Mouse (Mus musculus) testis, adult 2 months (tissue): ENCODE measurements around the gene Camta1. TPM values are rescaled to one million over a fixed set of nuclear protein-coding genes. Genes with fewer than 3 reads are reported as not detected.

Experiments
- H3K27ac ChIP-seq: fragments of 200-500 bp; 2 replicates; pipeline ENCODE4 v1.5.1; 2012; ENCODE audit warnings: low read depth, low read length; ENCODE audit not compliant: control insufficient read depth, insufficient read depth
- H3K27me3 ChIP-seq: fragments of 200-500 bp; 2 replicates; pipeline ENCODE4 v1.6.1; 2012; ENCODE audit warnings: mild to moderate bottlenecking, low read length, moderate library complexity; ENCODE audit not compliant: control insufficient read depth, insufficient read depth
- H3K36me3 ChIP-seq: fragments of 200-500 bp; 2 replicates; pipeline ENCODE4 v1.6.1; 2012; ENCODE audit warnings: mild to moderate bottlenecking, low read length; ENCODE audit not compliant: control insufficient read depth, insufficient read depth
- H3K4me1 ChIP-seq: fragments of 200-500 bp; 2 replicates; pipeline ENCODE4 v1.6.1; 2012; ENCODE audit warnings: low read length; ENCODE audit not compliant: control insufficient read depth, insufficient read depth
- H3K4me3 ChIP-seq: fragments of 200-500 bp; 2 replicates; pipeline ENCODE4 v1.5.1; 2012; ENCODE audit warnings: low read depth, mild to moderate bottlenecking, low read length, moderate library complexity, mixed read lengths; ENCODE audit not compliant: control insufficient read depth
- CTCF ChIP-seq: fragments of 200-500 bp; IDR thresholded peaks from 2 replicates; pipeline ENCODE4 v1.5.1; 2012; ENCODE audit warnings: low read depth, mild to moderate bottlenecking, inconsistent platforms, low read length, moderate library complexity; ENCODE audit not compliant: control insufficient read depth, insufficient read depth, insufficient replicate concordance
- POLR2A ChIP-seq: fragments of 200-500 bp; IDR thresholded peaks from 2 replicates; pipeline ENCODE4 v1.6.1; 2012; ENCODE audit warnings: low read depth, mild to moderate bottlenecking, inconsistent platforms, low read length, moderate library complexity; ENCODE audit not compliant: control insufficient read depth
- polyA plus RNA-seq: library from polyadenylated mRNA; depleted of rRNA; stranded (reverse); fragments of >200 nt; gene quantifications from 2 replicates; pipeline ENCODE4 v1.2.3, GENCODE M21; 2012

The Camta1 gene
- polyA plus RNA-seq, 1 experiment = 15.4 TPM

DNA sequence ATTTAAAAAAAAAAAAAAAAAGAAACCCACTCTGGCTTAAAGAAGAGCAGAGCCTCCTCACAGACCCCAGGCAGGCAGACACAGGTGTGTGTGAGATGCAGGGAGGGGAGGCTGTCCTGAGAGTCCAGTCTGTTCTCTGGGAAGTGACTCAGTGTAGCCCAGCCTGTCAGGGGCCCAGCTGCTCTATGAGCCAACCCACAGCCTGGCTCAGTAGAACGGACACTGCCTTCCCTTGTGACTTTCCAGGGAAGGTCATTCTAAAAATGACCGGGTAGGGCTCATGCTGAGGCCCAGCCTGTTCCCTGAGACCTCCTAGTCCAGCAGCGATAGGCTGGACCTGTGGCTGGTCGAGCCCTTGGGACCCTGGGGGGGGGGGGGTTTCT is 667.0 kb downstream of the Camta1 start:
- Histone ChIP-seq H3K27ac (no peak overlapping the region), H3K36me3 (no peaks in the 10 kb centered on the region), H3K4me3 (no peak overlapping the region), H3K4me1 (no peaks in the 10 kb centered on the region; the same call in 1 of the 2 replicates), H3K27me3 (no peaks in the 10 kb centered on the region)
- TF ChIP-seq CTCF = no peak
- TF ChIP-seq POLR2A = no peak

DNA sequence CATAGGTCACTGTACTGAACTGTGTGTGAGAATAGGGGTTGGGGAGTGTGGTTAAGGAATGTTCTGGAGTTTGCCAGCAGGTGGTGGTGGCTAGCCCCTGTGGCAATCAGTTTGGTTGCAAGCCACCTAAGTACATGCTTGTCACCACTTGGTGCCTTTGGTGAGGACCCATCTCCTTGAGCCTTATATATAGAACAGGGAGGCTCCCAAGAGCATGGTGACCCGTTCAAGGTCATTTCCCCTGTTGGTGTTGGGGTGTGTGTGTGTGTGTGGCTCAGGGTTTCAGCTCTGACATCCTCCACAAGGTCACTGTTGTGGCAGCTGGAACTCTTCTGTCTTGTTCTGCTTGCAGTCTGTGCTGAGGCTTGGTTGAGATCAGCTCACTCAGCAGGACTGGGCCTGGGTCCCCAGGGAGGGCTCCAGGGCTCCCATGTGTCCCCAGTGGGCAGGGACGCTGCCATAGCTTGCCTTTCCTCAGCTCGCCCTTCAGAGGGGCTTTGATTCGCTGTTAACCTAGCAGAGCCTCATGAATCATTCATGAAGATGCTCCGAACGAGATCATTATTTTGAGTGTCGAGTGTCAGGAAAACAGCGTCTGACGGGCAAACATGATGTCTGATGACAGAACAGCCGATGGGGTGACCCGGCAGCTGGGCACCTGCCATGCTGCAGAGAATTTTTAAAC is 667.5 kb downstream of the Camta1 start:
- Histone ChIP-seq H3K4me3 (no peak overlapping the region), H3K27me3 (no peaks in the 10 kb centered on the region), H3K4me1 (no peaks in the 10 kb centered on the region; the same call in 1 of the 2 replicates), H3K36me3 (no peaks in the 10 kb centered on the region), H3K27ac (no peak overlapping the region)
- TF ChIP-seq CTCF (no peak), POLR2A (no peak)

DNA sequence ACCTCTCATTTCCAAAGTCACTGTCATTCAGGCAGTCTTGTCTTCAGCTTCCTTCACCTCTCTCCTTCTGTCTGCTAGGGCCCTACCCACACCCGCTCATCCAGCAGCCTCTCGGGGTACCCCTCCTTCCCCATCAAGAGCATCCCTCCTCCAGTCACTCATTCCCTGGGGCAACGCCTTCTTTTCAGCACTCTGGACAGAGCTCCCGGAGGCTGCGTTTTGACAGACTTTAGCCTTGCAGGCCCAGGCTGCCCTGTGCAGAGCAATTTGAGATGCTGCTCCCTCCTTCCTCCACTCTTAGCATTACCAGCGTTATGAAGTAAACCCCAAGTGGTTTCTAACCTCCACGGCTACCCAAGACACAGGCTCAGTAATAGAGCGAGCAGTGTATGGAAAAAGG is 675.2 kb downstream of the Camta1 start:
- Histone ChIP-seq H3K36me3 (no peaks in the 10 kb centered on the region), H3K4me1 (no peaks in the 10 kb centered on the region; the same call in 1 of the 2 replicates), H3K27ac (no peak overlapping the region), H3K4me3 (no peak overlapping the region), H3K27me3 (no peaks in the 10 kb centered on the region)
- TF ChIP-seq CTCF (no peak), POLR2A (no peak)

DNA sequence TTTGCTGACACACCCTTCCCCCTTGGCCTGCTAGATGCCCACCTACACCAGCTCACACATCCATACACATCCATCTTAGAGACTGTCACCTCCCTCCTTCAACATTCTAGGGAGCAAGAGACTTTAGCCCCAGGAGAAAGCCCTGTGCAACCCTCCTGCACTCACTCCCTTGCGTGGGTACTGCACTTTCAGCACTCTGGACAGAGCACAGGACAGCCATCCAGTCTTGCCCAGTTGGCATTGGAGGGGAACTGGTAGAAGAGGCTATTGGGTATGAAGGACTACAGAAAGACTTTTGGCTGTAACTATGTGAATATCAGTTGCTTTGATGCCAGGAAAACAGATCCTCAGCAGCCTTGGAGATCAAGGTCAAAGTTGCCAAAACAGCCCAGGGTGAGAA is 675.9 kb downstream of the Camta1 start:
- Histone ChIP-seq H3K4me3 (no peak overlapping the region), H3K4me1 (no peaks in the 10 kb centered on the region), H3K36me3 (no peaks in the 10 kb centered on the region), H3K27me3 (no peaks in the 10 kb centered on the region), H3K27ac (no peak overlapping the region)
- TF ChIP-seq CTCF (no peak), POLR2A (no peak)

DNA sequence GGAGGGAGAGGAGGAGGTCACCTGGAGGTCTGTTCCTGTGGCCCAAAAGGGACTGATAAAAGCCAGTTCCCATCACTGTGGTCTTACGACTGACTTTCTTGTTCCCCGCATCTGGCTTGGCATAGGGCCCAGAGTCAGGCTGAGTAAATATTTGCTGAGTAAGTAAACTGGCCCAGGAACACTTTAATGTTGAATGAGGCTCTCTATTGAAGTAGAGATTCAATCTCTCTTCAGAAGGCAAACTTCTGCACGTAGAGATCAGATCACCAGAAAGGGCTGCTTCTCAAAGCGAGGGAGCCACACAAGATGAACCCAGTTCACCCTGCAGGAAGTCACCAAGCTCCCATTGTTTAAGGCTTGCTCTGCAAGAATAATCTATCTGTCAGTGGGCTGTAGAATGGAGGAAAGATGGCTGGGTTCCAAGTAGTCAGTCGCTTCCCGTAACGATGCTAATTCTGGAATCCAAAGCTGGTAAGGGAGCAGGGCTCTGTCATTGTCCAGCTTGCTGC is 681.2 kb downstream of the Camta1 start:
- H3K27me3 ChIP-seq = no peaks in the 10 kb centered on the region
- H3K27ac ChIP-seq = no peak overlapping the region
- H3K36me3 ChIP-seq = no peaks in the 10 kb centered on the region
- H3K4me1 ChIP-seq = no peaks in the 10 kb centered on the region
- TF ChIP-seq POLR2A (no peak), CTCF (no peak)
- no peak overlapping the region for H3K4me3 ChIP-seq

DNA sequence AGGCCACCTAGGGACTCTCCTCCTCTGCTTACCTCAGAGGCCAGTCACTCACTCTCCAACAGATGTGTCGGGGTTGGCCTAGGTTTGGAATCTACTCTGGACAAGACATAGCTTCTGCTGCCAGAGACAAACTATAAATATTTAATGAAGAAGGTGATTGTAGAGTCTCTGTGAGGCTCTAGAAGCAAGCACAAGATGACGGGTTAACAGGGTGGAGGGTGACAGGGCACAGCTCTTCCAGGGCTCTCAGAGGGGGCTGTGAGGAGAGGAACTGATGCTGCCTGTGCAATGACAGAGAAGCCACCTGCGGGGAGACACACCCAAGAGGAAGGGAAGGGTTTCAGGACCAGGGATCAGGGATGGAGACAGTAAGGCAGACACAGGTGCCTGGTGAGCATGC is 682.0 kb downstream of the Camta1 start:
- H3K27me3 ChIP-seq = no peaks in the 10 kb centered on the region
- H3K36me3 ChIP-seq = no peaks in the 10 kb centered on the region
- H3K4me3 ChIP-seq = no peak overlapping the region
- TF ChIP-seq CTCF = no peak
- no peak for TF ChIP-seq POLR2A
- no peaks in the 10 kb centered on the region for H3K4me1 ChIP-seq
- H3K27ac ChIP-seq = no peak overlapping the region

DNA sequence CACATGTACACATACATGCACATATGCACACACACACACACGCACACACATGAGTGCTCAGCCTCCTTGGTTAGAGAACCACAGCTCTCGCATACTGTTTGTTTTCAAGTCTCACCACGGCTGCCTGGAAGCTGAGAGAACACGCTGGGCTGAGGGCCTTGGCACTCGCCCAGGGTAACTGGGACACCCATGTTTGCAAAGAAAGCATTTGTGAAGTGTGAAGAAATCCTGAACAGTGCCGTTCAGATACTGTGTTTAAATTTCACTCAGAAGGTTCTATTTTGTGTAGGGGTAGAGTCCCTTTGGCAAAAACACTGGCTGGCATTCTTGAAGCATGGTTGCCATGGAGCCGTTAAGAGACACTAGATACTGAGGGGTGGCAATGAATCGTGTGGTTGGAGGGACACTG is 682.7 kb downstream of the Camta1 start:
- Histone ChIP-seq H3K4me1 (no peaks in the 10 kb centered on the region), H3K36me3 (no peaks in the 10 kb centered on the region), H3K27ac (no peak overlapping the region), H3K27me3 (no peaks in the 10 kb centered on the region), H3K4me3 (no peak overlapping the region)
- TF ChIP-seq CTCF (no peak), POLR2A (no peak)
